In genomic region chr11:83603399-83603798, GRCm38 (mm10) we compare ENCODE assay signal across 26 mouse cellular contexts. TPM values are rescaled to one million over a fixed set of nuclear protein-coding genes. Genes with fewer than 3 reads are reported as not detected.
DNase-seq lines count a peak whose midpoint lies in the region; ATAC-seq and TF ChIP-seq lines count a peak whose summit lies in the region.
"Had no signal": no experiment of that assay in that cellular context is flagged by ENCODE, and none has a peak within 500 bp of the region (broad histone marks: within the 10 kb centered on the region; RNA-seq: fewer than 3 reads in every experiment).

No protein-coding gene starts in this region.

- no peaks in the 10 kb centered on the region for H3K9me3 ChIP-seq in forebrain, embryonic 13.5 days (replicated peaks)
- H3K9me3 ChIP-seq: embryonic facial prominence, embryonic 10.5 days; embryonic facial prominence, embryonic 12.5 days had no signal

- no peak overlapping the region for H3K4me2 ChIP-seq in forebrain, embryonic 13.5 days
- H3K4me2 ChIP-seq: embryonic facial prominence, embryonic 12.5 days had no signal

- no peaks in the 10 kb centered on the region for H3K36me3 ChIP-seq in C2C12 (ENCODE audit: control insufficient read depth, insufficient read depth)
- H3K36me3 ChIP-seq in forebrain, embryonic 13.5 days (ENCODE audit: poor library complexity, severe bottlenecking) = no peaks in the 10 kb centered on the region
- H3K36me3 ChIP-seq: embryonic facial prominence, embryonic 10.5 days; embryonic facial prominence, embryonic 12.5 days had no signal

- H3K4me1 ChIP-seq in forebrain, embryonic 13.5 days = no peaks in the 10 kb centered on the region
- H3K4me1 ChIP-seq: embryonic facial prominence, embryonic 10.5 days; embryonic facial prominence, embryonic 12.5 days had no signal

- H3K79me3 ChIP-seq in C2C12 (ENCODE audit: low read depth) = no peaks in the 10 kb centered on the region

- no peaks in the 10 kb centered on the region for H3K79me2 ChIP-seq in C2C12 (ENCODE audit: control insufficient read depth, insufficient read depth)

- H3K27ac ChIP-seq in forebrain, embryonic 13.5 days = no peak overlapping the region
- H3K27ac ChIP-seq: embryonic facial prominence, embryonic 10.5 days; embryonic facial prominence, embryonic 12.5 days had no signal

- 95% methylated on average over 3 of the region's 3 CpGs for WGBS in forebrain, embryonic 13.5 days

- 0 out of 2 replicates have a peak, but pooled peaks have one; percentile 23 for ATAC-seq in monocyte, adult 5-6 weeks (replicated peaks; ENCODE audit: insufficient number of reproducible peaks, low FRiP score, low TSS enrichment, poor library complexity, severe bottlenecking)
- ATAC-seq in forebrain, embryonic 13.5 days = no peak
- ATAC-seq: activated CD4-positive, CD25-positive, alpha-beta regulatory T cell, adult 4 months; forebrain, embryonic 14.5 days; forebrain, embryonic 16.5 days had no signal

- no peak for TF ChIP-seq CTCF in C2C12 (IDR thresholded peaks at IDR 0.05; ENCODE audit: control insufficient read depth, insufficient read depth, insufficient read length)

- peak; percentile 49 for DNase-seq in 416B (ENCODE audit: low read depth)
- no peak for DNase-seq in T-cell, adult 2 months (ENCODE audit: low spot score)
- no peak for DNase-seq in urinary bladder, postnatal 10 days (ENCODE audit: low spot score)
- DNase-seq: adrenal gland, adult 8-10 months; adrenal gland, postnatal 14 days; adrenal gland, postnatal 36 days; B cell, adult 2 months; cerebellum, adult 11-12 months; cerebellum, adult 2 months; cerebellum, adult 9-10 months; cerebellum, postnatal 10 days; cerebellum, postnatal 25 days had no signal

- no peaks in the 10 kb centered on the region for H3K27me3 ChIP-seq in C2C12 (ENCODE audit: control insufficient read depth, insufficient read depth, insufficient read length)
- no peaks in the 10 kb centered on the region for H3K27me3 ChIP-seq in forebrain, embryonic 13.5 days
- H3K27me3 ChIP-seq: embryonic facial prominence, embryonic 12.5 days had no signal

- H3K4me3 ChIP-seq in C2C12 (ENCODE audit: insufficient read depth, poor library complexity, severe bottlenecking) = no peak overlapping the region
- no peak overlapping the region for H3K4me3 ChIP-seq in forebrain, embryonic 13.5 days
- H3K4me3 ChIP-seq: embryonic facial prominence, embryonic 10.5 days; embryonic facial prominence, embryonic 12.5 days had no signal

- H3K9ac ChIP-seq in forebrain, embryonic 13.5 days = no peak overlapping the region
- H3K9ac ChIP-seq: embryonic facial prominence, embryonic 12.5 days had no signal

- H3ac ChIP-seq in C2C12 (ENCODE audit: control insufficient read depth, insufficient read length, low read depth) = no peak overlapping the region

TF ChIP-seq in C2C12, 6 proteins besides CTCF, POLR2A, EP300 and RAD21:
- TF ChIP-seq CEBPB (IDR thresholded peaks at IDR 0.05; ENCODE audit: low read depth) (peak; percentile 87), MAX (IDR thresholded peaks at IDR 0.05) (no peak), MYOD1 (IDR thresholded peaks at IDR 0.05; ENCODE audit: control insufficient read depth, insufficient read length, low read depth) (no peak), FOSL1 (IDR thresholded peaks at IDR 0.05; ENCODE audit: insufficient read depth, low read length, poor library complexity, severe bottlenecking) (no peak)

RNA-seq across cellular contexts. Expression of gene Ccl6, which starts 10.5 kb away (rescaled TPM):
- not detected for polyA plus RNA-seq in C2C12 (2012; fragmentation: generic; extraction: Trizol)
- 235 to 1,319 TPM (median 1,123 TPM) in 3 replicates for total RNA-seq in monocyte, adult 5-6 weeks (2017)
- polyA plus RNA-seq in forebrain, embryonic 13.5 days (2015; fragmentation: Nextera tagmentation; extraction: Ambion mirVana) = 0.87 and 1.1 TPM in 2 replicates
- total RNA-seq: MEL had no signal

RNA-seq across cellular contexts. Expression of gene Ccl9, which starts 25.0 kb away (rescaled TPM):
- 2.5 TPM for polyA plus RNA-seq in C2C12 (2012; fragmentation: generic; extraction: Trizol)
- 98.1 to 442 TPM (median 354 TPM) in 3 replicates for total RNA-seq in monocyte, adult 5-6 weeks (2017)
- 0.48 and 0.81 TPM in 2 replicates for polyA plus RNA-seq in forebrain, embryonic 13.5 days (2015; fragmentation: Nextera tagmentation; extraction: Ambion mirVana)

RNA-seq across cellular contexts. Expression of gene Rpl9-ps1, which starts 42.0 kb away (rescaled TPM):
- polyA plus RNA-seq in C2C12 (2012; fragmentation: generic; extraction: Trizol) = not detected
- total RNA-seq in monocyte, adult 5-6 weeks (2017) = 1.3 TPM in 1 of 3 replicates, not detected in the others
- polyA plus RNA-seq in forebrain, embryonic 13.5 days (2015; fragmentation: Nextera tagmentation; extraction: Ambion mirVana) = not detected in 2 replicates
- total RNA-seq: adrenal gland, adult 18-20 months; adrenal gland, adult 8-10 months; adrenal gland, postnatal 14 days; adrenal gland, postnatal 36 days; ES-E14; MEL had no signal
- polyA plus RNA-seq: cerebellum, adult 2 months; cortical plate, adult 2 months; embryonic facial prominence, embryonic 10.5 days; embryonic facial prominence, embryonic 12.5 days; embryonic facial prominence, embryonic 14.5 days; forebrain, embryonic 11.5 days; forebrain, embryonic 14.5 days; forebrain, embryonic 16.5 days had no signal

RNA-seq across cellular contexts. Expression of gene Ccl3, which starts 45.8 kb away (rescaled TPM):
- not detected for polyA plus RNA-seq in C2C12 (2012; fragmentation: generic; extraction: Trizol)
- total RNA-seq in monocyte, adult 5-6 weeks (2017) = 448 to 606 TPM (median 547 TPM) in 3 replicates
- 0.61 and 1.0 TPM in 2 replicates for polyA plus RNA-seq in forebrain, embryonic 13.5 days (2015; fragmentation: Nextera tagmentation; extraction: Ambion mirVana)
- total RNA-seq: adrenal gland, postnatal 14 days; adrenal gland, postnatal 36 days; MEL had no signal

RNA-seq across cellular contexts. Expression of gene Ccl4, which starts 59.0 kb away (rescaled TPM):
- polyA plus RNA-seq in C2C12 (2012; fragmentation: generic; extraction: Trizol) = not detected
- 523 to 801 TPM (median 669 TPM) in 3 replicates for total RNA-seq in monocyte, adult 5-6 weeks (2017)
- 0.36 TPM in 1 of 2 replicates, not detected in the other for polyA plus RNA-seq in forebrain, embryonic 13.5 days (2015; fragmentation: Nextera tagmentation; extraction: Ambion mirVana)
- total RNA-seq: adrenal gland, adult 18-20 months; adrenal gland, postnatal 14 days; ES-E14; MEL had no signal
- polyA plus RNA-seq: forebrain, embryonic 11.5 days; forebrain, embryonic 16.5 days had no signal
